Comparison of ENCODE assay signal across 8 mouse cellular contexts in genomic region chr11:51883670-51884069, GRCm38 (mm10). TPM values are rescaled to one million over a fixed set of nuclear protein-coding genes. Genes with fewer than 3 reads are reported as not detected.
DNase-seq lines count a peak whose midpoint lies in the region; ATAC-seq and TF ChIP-seq lines count a peak whose summit lies in the region.

No protein-coding gene starts in this region.

- peak; percentile 50 for DNase-seq in left cerebral cortex, postnatal 4 days
- no peak for DNase-seq in left cerebral cortex, adult 2 months (ENCODE audit: extremely low spot score in 1 of 2, low spot score in 2 of 2)
- DNase-seq in gastrocnemius, postnatal 25 days = peak; percentile 50
- DNase-seq in lung, postnatal 4 days = peak; percentile 70 to 84
- DNase-seq in thymus, postnatal 36 days = peak; percentile 83 to 93
- DNase-seq in forebrain, postnatal 0 days = no peak
- no peak for DNase-seq in forebrain, embryonic 10.5 days (ENCODE audit: extremely low spot score, low spot score)

- no peaks in the 10 kb centered on the region for H3K36me3 ChIP-seq in kidney, embryonic 16.5 days (ENCODE audit: insufficient read depth, low read length)
- H3K36me3 ChIP-seq in forebrain, postnatal 0 days (ENCODE audit: insufficient read depth) = no peaks in the 10 kb centered on the region
- H3K36me3 ChIP-seq in forebrain, embryonic 10.5 days (replicated peaks) = no peaks in the 10 kb centered on the region

- WGBS in kidney, embryonic 16.5 days = 20% methylated on average over 5 of the region's 5 CpGs
- WGBS in forebrain, postnatal 0 days = 37% methylated on average over 5 of the region's 5 CpGs
- 72% methylated on average over 5 of the region's 5 CpGs for WGBS in forebrain, embryonic 10.5 days

- peak; percentile 63 for ATAC-seq in kidney, embryonic 16.5 days (ENCODE audit: low FRiP score, low TSS enrichment)
- ATAC-seq in forebrain, postnatal 0 days = no peak

- H3K4me2 ChIP-seq in kidney, embryonic 16.5 days (replicated peaks; ENCODE audit: low read depth, low read length) = no peak overlapping the region
- no peak overlapping the region for H3K4me2 ChIP-seq in forebrain, postnatal 0 days (ENCODE audit: low read depth)

- no peaks in the 10 kb centered on the region for H3K9me3 ChIP-seq in kidney, embryonic 16.5 days (ENCODE audit: low read length)
- no peaks in the 10 kb centered on the region for H3K9me3 ChIP-seq in forebrain, postnatal 0 days (ENCODE audit: low read length)
- H3K9me3 ChIP-seq in forebrain, embryonic 10.5 days = peaks cover 8% of the 10 kb centered on the region; the same call in 1 of the 2 replicates

- H3K27ac ChIP-seq in left cerebral cortex, adult 2 months = no peak overlapping the region
- H3K27ac ChIP-seq in kidney, embryonic 16.5 days (ENCODE audit: low read length) = no peak overlapping the region
- no peak overlapping the region for H3K27ac ChIP-seq in forebrain, postnatal 0 days (ENCODE audit: low read depth, low read length)
- no peak overlapping the region for H3K27ac ChIP-seq in forebrain, embryonic 10.5 days

- no peak overlapping the region for H3K9ac ChIP-seq in kidney, embryonic 16.5 days (replicated peaks; ENCODE audit: low read length)
- H3K9ac ChIP-seq in forebrain, postnatal 0 days = no peak overlapping the region

- peaks cover 12% of the 10 kb centered on the region; the same call in 1 of the 2 replicates for H3K4me1 ChIP-seq in kidney, embryonic 16.5 days (ENCODE audit: insufficient read depth, low read length)
- no peaks in the 10 kb centered on the region for H3K4me1 ChIP-seq in forebrain, postnatal 0 days (ENCODE audit: insufficient read depth)
- H3K4me1 ChIP-seq in forebrain, embryonic 10.5 days = no peaks in the 10 kb centered on the region

- H3K27me3 ChIP-seq in kidney, embryonic 16.5 days (ENCODE audit: insufficient read depth, low read length) = no peaks in the 10 kb centered on the region
- H3K27me3 ChIP-seq in forebrain, postnatal 0 days (ENCODE audit: insufficient read depth, low read length) = no peaks in the 10 kb centered on the region
- no peaks in the 10 kb centered on the region for H3K27me3 ChIP-seq in forebrain, embryonic 10.5 days (ENCODE audit: poor library complexity, severe bottlenecking)

- TF ChIP-seq CTCF in left cerebral cortex, adult 2 months (IDR thresholded peaks at IDR 0.05) = no peak
- no peak for TF ChIP-seq CTCF in forebrain, postnatal 0 days (IDR thresholded peaks at IDR 0.05; ENCODE audit: low read depth)

- H3K4me3 ChIP-seq in left cerebral cortex, adult 2 months = no peak overlapping the region
- no peak overlapping the region for H3K4me3 ChIP-seq in kidney, embryonic 16.5 days (ENCODE audit: low read length)
- H3K4me3 ChIP-seq in forebrain, postnatal 0 days (ENCODE audit: low read depth, low read length) = no peak overlapping the region
- no peak overlapping the region for H3K4me3 ChIP-seq in forebrain, embryonic 10.5 days

- intact Hi-C loops in left cerebral cortex, postnatal 4 days (cut with DNase I) = no loop called here
- intact Hi-C loops in left cerebral cortex, adult 2 months (cut with DNase I) = no loop called here

RNA-seq across cellular contexts. Expression of gene Jade2, which starts 26.2 kb away (rescaled TPM):
- total RNA-seq in left cerebral cortex, postnatal 4 days (2021) = 1 to 10 TPM; 2.5 to 3.0 TPM
- total RNA-seq in left cerebral cortex, adult 2 months (2021) = 10 to 100 TPM; 49.6 to 60.3 TPM
- total RNA-seq in gastrocnemius, postnatal 25 days (2021) = 1 to 10 TPM; 2.3 to 3.5 TPM
- 0.87 and 1.1 TPM in 2 replicates for polyA plus RNA-seq in kidney, embryonic 16.5 days (2015; fragmentation: Nextera tagmentation; extraction: Ambion mirVana)
- total RNA-seq in forebrain, postnatal 0 days (2014; rRNA removed) = 1.9 and 3.3 TPM in 2 replicates
- 0.34 and 0.56 TPM in 2 replicates for polyA plus RNA-seq in forebrain, postnatal 0 days (2015; fragmentation: Nextera tagmentation; extraction: Ambion mirVana)
- polyA plus RNA-seq in forebrain, embryonic 10.5 days (2016; fragmentation: Nextera tagmentation; extraction: Ambion mirVana) = 0.57 and 0.64 TPM in 2 replicates

Comparison
In these comparisons a context has a peak if more than half of its experiments do, and no peak if none do; other contexts are left out.
1. DNase-seq: peak in left cerebral cortex, postnatal 4 days (single experiment), gastrocnemius, postnatal 25 days (single experiment), lung, postnatal 4 days (2 of 2) and thymus, postnatal 36 days (2 of 2); none in left cerebral cortex, adult 2 months (0 of 2), forebrain, postnatal 0 days (single experiment) and forebrain, embryonic 10.5 days (single experiment).
2. RNA of gene Jade2, which starts 26.2 kb away (total RNA-seq): 49.6 to 60.3 TPM in left cerebral cortex, adult 2 months; 2.3 to 3.5 TPM in gastrocnemius, postnatal 25 days, 1.9 to 3.3 TPM in forebrain, postnatal 0 days and 2.5 to 3.0 TPM in left cerebral cortex, postnatal 4 days; every median in the first group is over 10 times any median in the second.